Mouse (Mus musculus): Measurements from ENCODE around the gene Uvssa. TPM values are rescaled to one million over a fixed set of nuclear protein-coding genes. Genes with fewer than 3 reads are reported as not detected.
"Not testable (repeated sequence)": the region's sequence is repeated elsewhere in the genome, so short reads cannot be mapped to it uniquely, and the experiment has no call there.

The Uvssa gene
- 8.7 and 9.6 TPM in 2 replicates for polyA plus RNA-seq (2015; fragmentation: Nextera tagmentation; extraction: Ambion mirVana)

- Histone ChIP-seq H3K4me2 (peak within 1 kb of the TSS; percentile 85), H3K9ac (peak within 1 kb of the TSS; percentile 81), H3K27me3 (replicated peaks) (no peaks in the 10 kb centered on the region), H3K36me3 (no peaks in the 10 kb centered on the region), H3K4me1 (peaks cover 8% of the 10 kb centered on the region), H3K9me3 (no peaks in the 10 kb centered on the region), H3K27ac (peak within 1 kb of the TSS; percentile 98), H3K4me3 (replicated peaks) (peak within 1 kb of the TSS; percentile 64)
- under 1% methylated on average over 46 of the region's 46 CpGs for WGBS
- peak; percentile 98 for ATAC-seq (ENCODE audit: insufficient read depth, low FRiP score, low read depth)
Measured at GRCm38 (mm10) chr5:33378302-33378854, at the start of gene Uvssa. Uvssa (plus strand) TSS chr5:33378549.

DNA sequence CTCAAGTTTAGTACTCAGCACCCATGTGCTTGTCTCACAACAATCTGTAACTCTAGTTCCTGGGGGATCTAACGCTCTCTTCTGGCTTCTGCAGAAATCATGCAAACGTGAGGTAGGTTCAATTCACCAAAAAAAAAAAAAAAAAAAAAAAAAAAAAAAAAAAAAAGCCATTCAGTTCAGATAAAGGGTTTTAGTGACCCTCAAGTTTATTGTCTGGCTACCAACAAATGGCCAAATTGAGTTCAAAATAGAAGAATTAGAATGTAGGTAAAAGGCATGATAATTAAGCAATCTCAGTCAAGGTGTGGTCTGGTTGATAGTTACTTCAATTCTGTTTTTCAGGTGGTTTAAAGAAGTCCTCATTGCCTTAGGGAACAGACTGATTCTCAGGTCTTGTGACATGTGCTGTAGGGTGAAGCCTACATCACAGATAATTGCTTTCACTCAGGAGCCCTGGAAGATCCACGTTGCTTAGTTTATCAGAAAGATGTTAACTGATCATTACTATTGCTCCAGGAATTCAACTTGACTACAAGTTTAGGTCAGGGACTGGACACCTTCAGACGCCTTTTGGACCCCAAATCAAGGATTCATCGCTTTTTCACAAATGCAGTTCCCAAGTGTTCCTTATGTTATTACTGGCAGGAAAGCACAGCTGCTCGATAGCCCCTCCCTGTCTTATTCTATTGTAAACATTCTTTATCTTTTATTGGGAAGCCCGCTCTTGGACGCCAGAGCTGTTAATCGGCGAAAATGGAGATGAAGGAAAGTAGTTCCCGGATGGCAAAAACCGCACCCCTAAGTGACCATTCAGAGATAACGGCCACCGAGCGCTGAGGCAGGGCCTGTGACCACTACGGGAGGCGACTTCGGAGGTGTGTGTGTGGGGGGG, 43.7 kb upstream of the Uvssa start:
- H3K27ac ChIP-seq = peak overlapping the region; percentile 90
- H3K9ac ChIP-seq = peak overlapping the region; percentile 71; the same call in 1 of the 2 replicates
- no peaks in the 10 kb centered on the region for H3K9me3 ChIP-seq
- peak overlapping the region; percentile 99 for H3K4me3 ChIP-seq (replicated peaks)
- H3K27me3 ChIP-seq (replicated peaks) = no peaks in the 10 kb centered on the region
- 0 out of 2 replicates have a peak, but pooled peaks cover 5% of the 10 kb centered on the region for H3K36me3 ChIP-seq
- H3K4me2 ChIP-seq = peak overlapping the region; percentile 65
- WGBS = 20% methylated on average over 18 of the region's 18 CpGs
- ATAC-seq (ENCODE audit: insufficient read depth, low FRiP score, low read depth) = no peak
- peaks cover 19% of the 10 kb centered on the region for H3K4me1 ChIP-seq

DNA sequence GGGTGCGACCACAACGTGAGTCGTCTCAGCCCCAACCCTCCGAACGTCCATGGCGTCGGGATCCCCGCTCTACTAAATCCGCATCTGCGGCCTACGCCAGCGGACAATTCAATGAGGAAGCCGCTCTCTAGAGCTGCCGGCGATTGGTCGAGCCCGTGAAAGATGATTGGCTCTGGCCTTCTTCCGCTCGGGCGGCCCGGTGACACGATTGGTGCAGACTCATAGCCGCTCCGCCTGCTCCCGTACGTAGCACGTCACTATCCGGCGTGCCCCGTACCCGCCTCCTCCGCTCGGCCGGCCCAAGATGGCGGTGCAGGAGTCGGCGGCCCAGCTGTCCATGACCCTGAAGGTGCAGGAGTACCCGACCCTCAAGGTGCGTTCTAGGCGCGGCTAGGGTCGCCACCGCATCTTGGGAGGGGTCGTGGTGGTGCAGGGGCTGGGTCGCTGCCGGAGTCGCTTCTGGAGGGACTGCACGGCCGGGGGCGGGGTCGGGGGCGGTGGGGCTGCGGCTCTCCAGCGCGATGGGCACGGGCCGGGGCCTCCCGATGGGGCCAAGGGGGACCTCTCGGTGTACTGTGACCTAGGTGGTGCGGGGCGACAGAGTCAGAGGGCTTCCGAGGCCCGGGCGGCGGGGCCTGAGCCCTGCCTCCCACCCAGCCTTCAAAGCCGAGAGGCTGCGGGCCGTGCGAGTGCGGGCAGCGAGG, 42.9 kb upstream of the Uvssa start, which contains the start of gene Maea:
Maea (plus strand) TSS at position 237 of the 704 bp plus-strand sequence.
- Histone ChIP-seq H3K9ac (peak within 1 kb of the TSS; percentile 85), H3K36me3 (0 out of 2 replicates have a peak, but pooled peaks cover 5% of the 10 kb centered on the region), H3K9me3 (no peaks in the 10 kb centered on the region), H3K27me3 (replicated peaks) (no peaks in the 10 kb centered on the region), H3K4me3 (replicated peaks) (peak within 1 kb of the TSS; percentile 99), H3K27ac (peak within 1 kb of the TSS; percentile 90), H3K4me1 (peaks cover 19% of the 10 kb centered on the region), H3K4me2 (peak within 1 kb of the TSS; percentile 65)
- ATAC-seq (ENCODE audit: insufficient read depth, low FRiP score, low read depth) = peak; percentile 100
- whole genome bisulfite sequencing = under 1% methylated on average over 71 of the region's 71 CpGs

DNA sequence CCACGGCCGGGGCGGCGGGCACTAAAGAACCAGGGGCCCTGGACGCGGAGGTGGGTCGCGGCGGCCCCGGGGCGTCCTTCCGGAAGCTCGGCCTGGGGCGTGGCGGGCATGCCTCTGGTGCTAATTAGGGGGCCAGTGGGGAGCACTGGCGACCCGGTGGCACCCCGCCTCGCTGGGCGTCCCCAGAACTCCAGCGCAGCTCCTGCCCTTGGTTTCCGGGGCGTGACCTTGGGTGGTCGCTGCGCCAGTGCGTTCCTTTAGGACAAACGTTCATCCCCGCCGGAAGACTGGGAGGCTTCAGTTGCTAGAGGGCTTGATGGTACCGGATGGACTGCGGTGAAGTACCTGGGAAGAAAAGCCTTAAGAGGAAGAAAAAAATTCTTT, 42.4 kb upstream of the Uvssa start:
- H3K9ac ChIP-seq = peak overlapping the region; percentile 85
- WGBS = under 1% methylated on average over 29 of the region's 31 CpGs

GRCm38 (mm10) chr5:33337206-33337605, 41.1 kb upstream of the Uvssa start:
- H3K4me2 ChIP-seq = peak overlapping the region; percentile 65; the same call in 1 of the 2 replicates
- H3K27me3 ChIP-seq (replicated peaks) = no peaks in the 10 kb centered on the region
- H3K4me1 ChIP-seq = peaks cover 19% of the 10 kb centered on the region
- 59% methylated on average over 8 of the region's 8 CpGs for WGBS
- H3K9me3 ChIP-seq = no peaks in the 10 kb centered on the region
- peak overlapping the region; percentile 99 for H3K4me3 ChIP-seq (replicated peaks)
- H3K27ac ChIP-seq = no peak overlapping the region; the same call in 1 of the 2 replicates
- no peak overlapping the region for H3K9ac ChIP-seq
- ATAC-seq (ENCODE audit: insufficient read depth, low FRiP score, low read depth) = no peak
- H3K36me3 ChIP-seq = 0 out of 2 replicates have a peak, but pooled peaks cover 5% of the 10 kb centered on the region

More for the DNA sequence above, 42.4 kb upstream of the Uvssa start:
- Histone ChIP-seq H3K27me3 (replicated peaks) (no peaks in the 10 kb centered on the region), H3K27ac (peak overlapping the region; percentile 86), H3K4me3 (replicated peaks) (peak overlapping the region; percentile 99), H3K9me3 (no peaks in the 10 kb centered on the region), H3K4me2 (peak overlapping the region; percentile 65), H3K4me1 (peaks cover 19% of the 10 kb centered on the region), H3K36me3 (0 out of 2 replicates have a peak, but pooled peaks cover 5% of the 10 kb centered on the region)
- 0 out of 2 replicates have a peak, but pooled peaks have one; percentile 3 for ATAC-seq (ENCODE audit: insufficient read depth, low FRiP score, low read depth)

DNA sequence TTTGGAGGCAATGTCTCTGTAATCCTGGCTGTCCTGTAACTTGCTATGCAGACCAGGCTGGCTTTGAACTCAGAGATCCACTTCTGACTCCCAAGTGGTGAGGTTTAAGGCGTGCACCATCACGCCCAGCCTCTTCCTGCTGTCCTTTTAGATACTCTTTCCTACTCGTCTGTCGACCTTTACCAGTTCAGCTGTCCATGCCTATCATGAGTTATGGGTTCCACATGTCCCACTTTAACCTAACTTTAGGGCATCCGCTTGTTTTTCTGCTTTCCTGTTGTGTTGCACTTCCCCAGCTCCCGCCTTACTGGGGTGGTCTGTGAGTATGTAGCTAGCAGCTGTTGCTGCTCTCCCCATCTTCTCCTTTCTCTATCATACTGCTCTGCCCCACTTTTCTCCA, 37.2 kb upstream of the Uvssa start:
- Histone ChIP-seq H3K9ac (no peak overlapping the region), H3K27me3 (replicated peaks) (no peaks in the 10 kb centered on the region), H3K27ac (no peak overlapping the region), H3K4me3 (replicated peaks) (no peak overlapping the region), H3K9me3 (no peaks in the 10 kb centered on the region), H3K36me3 (0 out of 2 replicates have a peak, but pooled peaks cover 5% of the 10 kb centered on the region), H3K4me1 (peaks cover 15% of the 10 kb centered on the region), H3K4me2 (no peak overlapping the region)
- WGBS = 84% methylated on average over 6 of the region's 6 CpGs
- no peak for ATAC-seq (ENCODE audit: insufficient read depth, low FRiP score, low read depth)

GRCm38 (mm10) chr5:33342248-33342647, 36.1 kb upstream of the Uvssa start:
- not testable (repeated sequence) for H3K4me2 ChIP-seq; H3K27ac ChIP-seq; H3K9ac ChIP-seq; H3K9me3 ChIP-seq; H3K36me3 ChIP-seq; ATAC-seq (ENCODE audit: insufficient read depth, low FRiP score, low read depth); H3K27me3 ChIP-seq (replicated peaks); H3K4me1 ChIP-seq; H3K4me3 ChIP-seq (replicated peaks)
- 72% methylated on average over 3 of the region's 3 CpGs for WGBS

DNA sequence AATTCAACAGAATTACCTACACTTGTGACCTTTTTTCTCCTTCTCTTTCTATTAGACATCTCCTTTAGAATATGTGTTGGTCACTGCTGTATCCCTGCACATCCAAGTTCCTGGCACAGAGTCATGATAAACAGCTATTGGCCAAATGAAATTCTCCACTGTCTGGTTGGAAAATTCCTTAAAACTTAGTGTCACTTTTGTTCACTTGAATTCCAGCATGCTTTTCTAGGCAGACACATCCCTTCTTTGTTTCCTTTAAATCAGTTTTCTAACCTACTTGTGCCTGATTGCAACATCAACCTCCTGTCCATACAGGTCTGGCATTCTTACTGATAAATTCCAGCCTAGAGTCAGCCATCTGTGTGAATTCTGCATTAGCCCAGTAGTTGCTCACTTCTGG, 35.5 kb upstream of the Uvssa start:
- H3K4me2 ChIP-seq = no peak overlapping the region
- H3K4me3 ChIP-seq (replicated peaks) = no peak overlapping the region
- no peaks in the 10 kb centered on the region for H3K27me3 ChIP-seq (replicated peaks)
- ATAC-seq (ENCODE audit: insufficient read depth, low FRiP score, low read depth) = no peak
- H3K27ac ChIP-seq = no peak overlapping the region
- 0 out of 2 replicates have a peak, but pooled peaks cover 5% of the 10 kb centered on the region for H3K36me3 ChIP-seq
- no peaks in the 10 kb centered on the region for H3K9me3 ChIP-seq
- no peak overlapping the region for H3K9ac ChIP-seq
- H3K4me1 ChIP-seq = 0 out of 2 replicates have a peak, but pooled peaks cover 3% of the 10 kb centered on the region

GRCm38 (mm10) chr5:33343571-33343970, 34.8 kb upstream of the Uvssa start:
- H3K27me3 ChIP-seq (replicated peaks) = no peaks in the 10 kb centered on the region
- no peaks in the 10 kb centered on the region for H3K36me3 ChIP-seq
- no peaks in the 10 kb centered on the region for H3K9me3 ChIP-seq
- no peak for ATAC-seq (ENCODE audit: insufficient read depth, low FRiP score, low read depth)
- no peak overlapping the region for H3K27ac ChIP-seq
- 0 out of 2 replicates have a peak, but pooled peaks cover 3% of the 10 kb centered on the region for H3K4me1 ChIP-seq
- H3K4me2 ChIP-seq = no peak overlapping the region
- no peak overlapping the region for H3K9ac ChIP-seq
- H3K4me3 ChIP-seq (replicated peaks) = no peak overlapping the region

- H3K9me3 ChIP-seq = no peaks in the 10 kb centered on the region
- no peaks in the 10 kb centered on the region for H3K36me3 ChIP-seq
- H3K27me3 ChIP-seq (replicated peaks) = no peaks in the 10 kb centered on the region
- H3K4me3 ChIP-seq (replicated peaks) = no peak overlapping the region
- H3K4me2 ChIP-seq = no peak overlapping the region
- no peak overlapping the region for H3K9ac ChIP-seq
- 0 out of 2 replicates have a peak, but pooled peaks cover 3% of the 10 kb centered on the region for H3K4me1 ChIP-seq
- ATAC-seq (ENCODE audit: insufficient read depth, low FRiP score, low read depth) = no peak
- 77% methylated on average over 3 of the region's 3 CpGs for WGBS
- H3K27ac ChIP-seq = no peak overlapping the region
Measured at GRCm38 (mm10) chr5:33344070-33344469, 34.3 kb upstream of the Uvssa start.

GRCm38 (mm10) chr5:33347620-33348019, 30.7 kb upstream of the Uvssa start:
- Histone ChIP-seq H3K27me3 (replicated peaks) (no peaks in the 10 kb centered on the region), H3K4me1 (0 out of 2 replicates have a peak, but pooled peaks cover 3% of the 10 kb centered on the region), H3K36me3 (no peaks in the 10 kb centered on the region), H3K9ac (no peak overlapping the region), H3K9me3 (no peaks in the 10 kb centered on the region), H3K4me3 (replicated peaks) (no peak overlapping the region), H3K27ac (no peak overlapping the region), H3K4me2 (no peak overlapping the region)
- no peak for ATAC-seq (ENCODE audit: insufficient read depth, low FRiP score, low read depth)
- 67% methylated on average over 3 of the region's 3 CpGs for WGBS

All from stomach, embryonic 15.5 days (tissue).